Mouse (Mus musculus) cortical plate, adult 2 months (tissue): Measurements from ENCODE around the gene Dock2.

Experiments used
- CTCF ChIP-seq: fragments of 200-500 bp; IDR thresholded peaks from 2 replicates; pipeline ENCODE4 v1.5.1; 2011; ENCODE audit warnings: mild to moderate bottlenecking, control low read depth, low read length; ENCODE audit not compliant: insufficient read depth; ENCODE audit errors: extremely low read depth
- POLR2A ChIP-seq: fragments of 200-500 bp; IDR thresholded peaks from 2 replicates; pipeline ENCODE4 v1.6.1; 2011; ENCODE audit warnings: mild to moderate bottlenecking, low read length, control low read depth; ENCODE audit not compliant: insufficient read depth; ENCODE audit errors: extremely low read depth

DNA sequence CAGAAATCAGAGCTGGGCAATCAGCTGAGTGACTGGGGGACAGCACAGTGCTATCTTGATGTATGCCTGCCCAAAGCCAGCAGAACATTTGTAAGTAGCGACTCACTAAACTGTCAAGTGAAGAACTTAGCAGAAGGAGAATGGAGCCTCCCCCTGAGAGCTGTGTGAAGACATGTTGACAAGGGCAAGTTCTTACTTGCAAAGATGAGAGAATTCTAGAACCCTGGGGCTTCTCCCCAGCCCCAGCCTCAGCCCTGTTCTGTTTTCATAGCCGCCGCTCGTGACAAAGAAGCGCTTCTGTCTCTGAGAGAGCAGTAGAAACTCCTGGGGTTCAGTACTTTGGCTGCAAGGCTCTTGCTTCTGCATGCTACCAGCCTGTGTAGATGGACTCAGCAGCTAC, 444.0 kb downstream of the Dock2 start:
- TF ChIP-seq POLR2A, result no peak
- TF ChIP-seq CTCF, result no peak
